Mouse (Mus musculus): ENCODE measurements around the gene Suv39h2.

Suv39h2 gene

GRCm38 (mm10) chr2:3474861-3475283, at the start of gene Suv39h2:
Suv39h2 (minus strand) TSS chr2:3475031.
- in situ Hi-C loops (cut with MboI, MseI) = no loop called here

- in situ Hi-C loops (cut with MboI, MseI) = no loop called here
These were observed 47.7 kb upstream of the Suv39h2 start for GRCm38 (mm10) chr2:3522558-3522957.

GRCm38 (mm10) chr2:3512552-3513454, 38.0 kb upstream of the Suv39h2 start, which contains the start of the genes Gm45902, Hspa14 and Cdnf:
Gm45902 (minus strand) TSS chr2:3512790.
Hspa14 (minus strand) TSS chr2:3512814.
Cdnf (plus strand) TSS chr2:3513030.
- in situ Hi-C loops (cut with MboI, MseI) = loop anchor here in 1 of 2 experiments (10.0 kb wide), 1 partner anchor 1372 kb away; the partner anchor contains the start of gene Sephs1

- in situ Hi-C loops (cut with MboI, MseI) = loop anchor here in 1 of 2 experiments (10.0 kb wide), 1 partner anchor 1373 kb away; the partner anchor contains the start of gene Sephs1
These were observed 37.2 kb upstream of the Suv39h2 start for GRCm38 (mm10) chr2:3512076-3512475.

- in situ Hi-C loops (cut with MboI, MseI) = no loop called here
These were observed 26.1 kb upstream of the Suv39h2 start for GRCm38 (mm10) chr2:3500886-3501285.

GRCm38 (mm10) chr2:3499543-3499942, 24.7 kb upstream of the Suv39h2 start:
- in situ Hi-C loops (cut with MboI, MseI) = loop anchor here in 1 of 2 experiments (10.0 kb wide), 1 partner anchor 155 kb away; no protein-coding TSS in a partner anchor

- in situ Hi-C loops (cut with MboI, MseI) = loop anchor here in 1 of 2 experiments (10.0 kb wide), 1 partner anchor 149 kb away; no protein-coding TSS in a partner anchor
These were observed 19.1 kb upstream of the Suv39h2 start for GRCm38 (mm10) chr2:3493833-3494409.

GRCm38 (mm10) chr2:3489816-3490215, 15.0 kb upstream of the Suv39h2 start:
- in situ Hi-C loops (cut with MboI, MseI) = loop anchor here in 1 of 2 experiments (10.0 kb wide), 1 partner anchor 145 kb away; no protein-coding TSS in a partner anchor

- in situ Hi-C loops (cut with MboI, MseI) = no loop called here
These were observed 5.4 kb upstream of the Suv39h2 start for GRCm38 (mm10) chr2:3480239-3480638.

GRCm38 (mm10) chr2:3475746-3476251, 968 bp upstream of the Suv39h2 start:
- in situ Hi-C loops (cut with MboI, MseI) = no loop called here

- in situ Hi-C loops (cut with MboI, MseI) = no loop called here
These were observed 448 bp downstream of the Suv39h2 start for GRCm38 (mm10) chr2:3474361-3474805.

GRCm38 (mm10) chr2:3473891-3474290, 940 bp downstream of the Suv39h2 start:
- in situ Hi-C loops (cut with MboI, MseI) = no loop called here

- in situ Hi-C loops (cut with MboI, MseI) = no loop called here
These were observed 18.2 kb downstream of the Suv39h2 start for GRCm38 (mm10) chr2:3456590-3456989.

GRCm38 (mm10) chr2:3453096-3453495, 21.7 kb downstream of the Suv39h2 start:
- in situ Hi-C loops (cut with MboI, MseI) = no loop called here

- in situ Hi-C loops (cut with MboI, MseI) = no loop called here
These were observed 25.4 kb downstream of the Suv39h2 start for GRCm38 (mm10) chr2:3449431-3449830.

- in situ Hi-C loops (cut with MboI, MseI) = no loop called here
These were observed 28.8 kb downstream of the Suv39h2 start for GRCm38 (mm10) chr2:3445984-3446383.

- in situ Hi-C loops (cut with MboI, MseI) = no loop called here
These were observed 30.6 kb downstream of the Suv39h2 start for GRCm38 (mm10) chr2:3444206-3444605.

- in situ Hi-C loops (cut with MboI, MseI) = no loop called here
These were observed 36.9 kb downstream of the Suv39h2 start for GRCm38 (mm10) chr2:3437956-3438355.

GRCm38 (mm10) chr2:3435369-3436061, 39.3 kb downstream of the Suv39h2 start:
- in situ Hi-C loops (cut with MboI, MseI) = no loop called here

- in situ Hi-C loops (cut with MboI, MseI) = no loop called here
These were observed 43.9 kb downstream of the Suv39h2 start for GRCm38 (mm10) chr2:3430956-3431355.

- in situ Hi-C loops (cut with MboI, MseI) = loop anchor here in 1 of 2 experiments (10.0 kb wide), 1 partner anchor 140 kb away; the partner anchor contains the start of gene Nmt2
These were observed 50.3 kb downstream of the Suv39h2 start for GRCm38 (mm10) chr2:3424579-3424910.
